Mouse (Mus musculus) layer of hippocampus, adult 11-12 months (tissue): ENCODE results near the gene Sat2.
A peak's percentile ranks its signal among the peaks of the same experiment; 100 is the strongest.

Experiments used
- DNase-seq: peaks from one replicate; pipeline ENCODE4 v3.0.0; 2022; ENCODE audit warnings: low spot score

Gene Sat2

DNA sequence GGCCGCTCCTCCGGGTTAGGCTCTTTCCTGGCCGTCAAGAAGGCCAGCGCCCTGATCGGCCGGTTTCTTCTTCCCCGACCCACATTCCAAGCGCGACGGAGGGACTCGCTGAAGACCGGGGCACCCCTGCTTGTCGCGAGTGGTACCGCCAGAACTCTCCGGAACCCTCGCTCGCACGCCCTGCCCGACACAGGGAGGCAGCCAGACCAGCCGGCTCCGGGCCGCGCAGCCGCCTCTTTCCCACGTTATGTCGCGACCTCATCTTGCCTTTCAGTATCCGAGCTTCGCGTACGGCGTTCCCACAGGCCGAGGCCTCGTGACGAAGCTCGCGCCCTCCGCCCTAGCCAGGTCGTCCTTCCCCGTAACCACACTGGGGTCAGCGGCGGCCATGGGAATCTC is 49.9 kb downstream of the Sat2 start:
- no peak for DNase-seq

DNA sequence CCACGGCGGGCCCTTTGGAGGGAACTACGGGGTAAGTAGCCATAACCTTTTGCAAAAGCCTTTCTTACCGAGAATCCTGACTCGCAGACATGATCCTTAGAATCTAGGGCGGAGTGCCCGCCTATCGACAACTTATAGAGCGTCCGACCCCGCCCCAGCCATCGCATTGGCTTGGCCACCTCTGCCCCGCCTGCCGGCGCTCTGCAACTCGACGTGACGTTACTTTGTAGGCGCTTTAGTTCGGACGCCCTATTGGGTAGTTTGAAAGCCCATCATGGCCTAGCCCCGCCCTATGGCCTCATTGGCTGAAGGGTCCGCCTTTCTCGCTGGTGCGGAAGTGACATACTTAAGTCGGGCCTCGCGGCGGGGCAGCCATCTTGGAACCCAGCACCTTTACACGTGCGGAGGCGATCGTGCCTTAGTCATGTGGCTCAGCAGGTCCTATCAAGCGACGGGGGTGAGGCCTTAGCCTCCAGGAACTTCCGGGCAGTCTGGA is 50.4 kb downstream of the Sat2 start, which contains the start of gene Eif4a1:
Gene Eif4a1 (minus strand): TSS at position 213 of the 496 bp plus-strand sequence.
- peak; percentile 100 for DNase-seq
